Mouse (Mus musculus): Measurements from ENCODE around the gene Serpinf1. TPM values are rescaled to one million over a fixed set of nuclear protein-coding genes. Genes with fewer than 3 reads are reported as not detected.

The Serpinf1 gene
- total RNA-seq, 2 experiments from 2014 or later, result 24.8 to 31.9 TPM

GRCm38 (mm10) chr11:75429019-75429705 is 6.7 kb upstream of the Serpinf1 start:
- DNase-seq, result no peak
- intact Hi-C loops (cut with DNase I), result no loop called here

- DNase-seq, result no peak
- intact Hi-C loops (cut with DNase I), result no loop called here
Observed at GRCm38 (mm10) chr11:75424459-75424858, 2.0 kb upstream of the Serpinf1 start.

- intact Hi-C loops (cut with DNase I), result no loop called here
- no peak for DNase-seq
Observed at GRCm38 (mm10) chr11:75424033-75424432, 1.5 kb upstream of the Serpinf1 start.

GRCm38 (mm10) chr11:75423091-75423490 is 590 bp upstream of the Serpinf1 start:
- intact Hi-C loops (cut with DNase I), result no loop called here
- DNase-seq, result no peak

- intact Hi-C loops (cut with DNase I), result no loop called here
- no peak for DNase-seq
Observed at GRCm38 (mm10) chr11:75421375-75422012, 1.0 kb downstream of the Serpinf1 start.

- no peak for DNase-seq
- intact Hi-C loops (cut with DNase I), result no loop called here
Observed at GRCm38 (mm10) chr11:75420810-75421374, 1.6 kb downstream of the Serpinf1 start.

GRCm38 (mm10) chr11:75420037-75420436 is 2.5 kb downstream of the Serpinf1 start:
- no peak for DNase-seq
- intact Hi-C loops (cut with DNase I), result no loop called here

- DNase-seq, result no peak
- intact Hi-C loops (cut with DNase I), result no loop called here
Observed at GRCm38 (mm10) chr11:75415994-75416393, 6.5 kb downstream of the Serpinf1 start.

GRCm38 (mm10) chr11:75415096-75415495 is 7.4 kb downstream of the Serpinf1 start:
- intact Hi-C loops (cut with DNase I), result no loop called here
- no peak for DNase-seq

- intact Hi-C loops (cut with DNase I), result no loop called here
- no peak for DNase-seq
Observed at GRCm38 (mm10) chr11:75410591-75410990, 11.9 kb downstream of the Serpinf1 start.

GRCm38 (mm10) chr11:75409679-75410575 is 12.6 kb downstream of the Serpinf1 start:
- DNase-seq, result no peak
- intact Hi-C loops (cut with DNase I), result loop anchor here (5.0 kb wide), 2 partner anchors 42 to 233 kb away; partner anchors contain the start of genes Ovca2 and Wdr81

GRCm38 (mm10) chr11:75406865-75407264 is 15.6 kb downstream of the Serpinf1 start:
- peak; percentile 48 to 63 for DNase-seq
- intact Hi-C loops (cut with DNase I), result loop anchor here (5.0 kb wide), 2 partner anchors 45 to 230 kb away; partner anchors contain the start of genes Ovca2 and Wdr81

GRCm38 (mm10) chr11:75406104-75406503 is 16.4 kb downstream of the Serpinf1 start:
- DNase-seq, result no peak
- intact Hi-C loops (cut with DNase I), result loop anchor here (5.0 kb wide), 2 partner anchors 46 to 229 kb away; partner anchors contain the start of genes Ovca2 and Wdr81

- no peak for DNase-seq
- intact Hi-C loops (cut with DNase I), result loop anchor here (5.0 kb wide), 2 partner anchors 48 to 228 kb away; partner anchors contain the start of genes Ovca2 and Wdr81
Observed at GRCm38 (mm10) chr11:75404801-75405200, 17.7 kb downstream of the Serpinf1 start.

- intact Hi-C loops (cut with DNase I), result no loop called here
Observed at GRCm38 (mm10) chr11:75403301-75404052, 19.0 kb downstream of the Serpinf1 start.

GRCm38 (mm10) chr11:75402271-75402690 is 20.2 kb downstream of the Serpinf1 start:
- intact Hi-C loops (cut with DNase I), result no loop called here

More at GRCm38 (mm10) chr11:75403301-75404052, 19.0 kb downstream of the Serpinf1 start:
- DNase-seq, result peak in 1 of 2 experiments; percentile 49

GRCm38 (mm10) chr11:75400099-75400498 is 22.4 kb downstream of the Serpinf1 start:
- DNase-seq, result no peak
- intact Hi-C loops (cut with DNase I), result loop anchor here (2.0 kb wide), 2 partner anchors 111 to 173 kb away; partner anchors contain the start of gene Rilp

More at GRCm38 (mm10) chr11:75402271-75402690, 20.2 kb downstream of the Serpinf1 start:
- peak; percentile 32 to 70 for DNase-seq

- intact Hi-C loops (cut with DNase I), result loop anchor here (5.0 kb wide), 1 partner anchor 207 kb away; the partner anchor contains the start of genes Dph1 and Rtn4rl1
Observed at GRCm38 (mm10) chr11:75399411-75399841, 23.1 kb downstream of the Serpinf1 start.

GRCm38 (mm10) chr11:75397452-75397851 is 25.0 kb downstream of the Serpinf1 start:
- DNase-seq, result no peak
- intact Hi-C loops (cut with DNase I), result loop anchor here (5.0 kb wide), 1 partner anchor 205 kb away; the partner anchor contains the start of genes Dph1 and Rtn4rl1

More at GRCm38 (mm10) chr11:75399411-75399841, 23.1 kb downstream of the Serpinf1 start:
- DNase-seq, result no peak

All from heart, postnatal 14 days (tissue).